Mouse (Mus musculus) T-helper 1 cell (primary cell): ENCODE data around the gene Gpr37l1.

Source experiments
- in situ Hi-C: fragments of 300-600 bp; cut with MboI, MseI; formaldehyde crosslinking; loops from one replicate; pipeline ENCODE4 v1.15.1; 2025; ENCODE audit warnings: high pct_unique_total_duplicates

The Gpr37l1 gene

DNA sequence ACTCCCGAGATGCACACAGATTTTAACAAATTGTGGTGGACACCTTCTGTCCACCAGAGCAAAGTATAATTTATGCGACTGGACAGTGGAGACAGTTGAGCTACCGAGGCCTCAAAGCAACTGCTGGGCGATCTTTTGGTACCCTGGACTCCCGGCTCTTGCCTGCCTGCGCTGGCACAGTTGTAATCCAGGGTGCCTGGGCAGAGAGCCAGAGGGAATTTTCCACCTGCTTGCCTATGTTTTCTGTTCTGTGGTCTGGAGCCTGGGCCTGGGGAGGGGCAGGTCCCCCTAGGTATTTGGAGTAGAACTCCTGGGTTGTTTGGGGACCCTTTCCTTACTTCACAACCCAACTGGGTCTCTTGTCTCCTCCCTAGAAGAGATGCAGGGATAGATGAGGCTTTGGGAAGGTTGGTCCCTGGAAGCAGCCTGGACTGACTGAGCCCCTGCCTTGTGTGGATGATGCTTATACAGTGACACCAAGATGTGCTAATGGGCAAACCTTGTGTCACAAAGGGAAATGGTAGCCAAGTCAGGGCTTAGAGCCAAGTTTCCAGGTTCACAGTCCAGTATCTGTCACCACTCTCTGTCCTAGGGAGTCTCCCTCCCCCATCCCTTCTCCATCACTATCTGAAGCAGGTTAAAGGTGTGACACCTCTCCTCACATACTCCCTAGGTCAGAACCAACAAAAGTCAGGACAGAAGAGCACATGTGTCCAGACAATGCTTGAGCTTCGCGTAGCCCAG, 14.6 kb upstream of the Gpr37l1 start:
- in situ Hi-C loops, result no loop called here

DNA sequence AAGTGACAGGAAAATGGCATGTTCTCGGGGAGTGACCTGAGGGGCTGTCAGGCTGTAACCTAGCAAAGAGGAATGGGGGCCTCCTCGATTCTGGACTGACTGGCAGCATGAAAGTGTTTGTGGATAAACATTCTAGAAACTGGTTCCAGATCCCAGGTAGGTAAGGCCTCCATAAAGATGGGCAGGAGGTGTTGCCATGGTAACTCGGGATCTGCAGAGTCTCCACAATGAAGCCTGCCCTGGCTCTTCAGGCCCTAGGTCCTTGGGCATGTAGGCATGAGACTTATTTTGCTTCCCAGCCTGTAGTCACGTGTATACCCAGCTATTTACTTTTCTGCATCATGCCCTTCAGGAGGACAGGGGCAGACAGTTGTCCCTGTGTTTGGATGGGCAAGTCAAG, 13.8 kb upstream of the Gpr37l1 start:
- in situ Hi-C loops, result no loop called here

- in situ Hi-C loops, result no loop called here
Measured at GRCm38 (mm10) chr1:135180830-135181229, 13.3 kb upstream of the Gpr37l1 start.

- in situ Hi-C loops, result no loop called here
Measured at GRCm38 (mm10) chr1:135178863-135179262, 11.4 kb upstream of the Gpr37l1 start.

DNA sequence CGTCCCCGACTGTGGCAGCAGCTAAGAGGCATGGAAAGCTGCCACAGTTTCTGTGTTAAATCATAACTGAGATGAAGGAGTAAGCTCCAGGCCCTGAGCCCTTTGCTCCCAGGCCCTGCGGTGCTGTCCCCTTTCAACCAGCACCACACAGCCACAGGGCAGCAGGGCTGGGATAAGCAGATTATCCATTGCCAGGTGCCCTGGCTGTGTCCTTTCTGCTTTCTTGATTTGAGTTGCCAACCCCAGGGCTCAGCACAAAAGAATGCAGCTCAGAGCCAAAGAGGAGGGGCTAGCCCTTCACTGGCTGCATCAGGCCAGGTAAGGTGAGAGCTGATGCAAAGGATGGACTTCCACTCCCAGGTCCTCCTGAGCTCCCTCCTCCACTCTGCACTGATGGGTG, 10.2 kb upstream of the Gpr37l1 start:
- in situ Hi-C loops, result no loop called here

DNA sequence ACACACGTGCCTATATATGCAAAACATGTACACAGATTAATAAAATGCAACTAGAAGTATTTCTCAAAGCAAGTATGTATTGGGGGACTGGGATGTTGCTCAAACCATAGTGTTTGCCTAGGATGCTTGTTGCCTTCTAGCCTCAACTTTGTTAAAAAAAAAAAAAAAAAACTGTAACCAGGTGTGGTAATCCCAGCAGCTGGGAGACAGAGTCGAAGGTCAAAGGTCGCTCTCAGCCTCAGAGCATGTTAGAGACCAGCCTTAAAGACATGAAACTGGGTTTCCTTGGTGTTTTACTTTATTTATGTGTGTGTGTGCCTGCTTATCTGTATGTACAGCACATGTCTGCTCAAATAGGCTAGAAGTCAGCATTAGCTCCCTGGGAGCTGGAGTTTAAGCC, 7.7 kb upstream of the Gpr37l1 start:
- in situ Hi-C loops, result no loop called here

DNA sequence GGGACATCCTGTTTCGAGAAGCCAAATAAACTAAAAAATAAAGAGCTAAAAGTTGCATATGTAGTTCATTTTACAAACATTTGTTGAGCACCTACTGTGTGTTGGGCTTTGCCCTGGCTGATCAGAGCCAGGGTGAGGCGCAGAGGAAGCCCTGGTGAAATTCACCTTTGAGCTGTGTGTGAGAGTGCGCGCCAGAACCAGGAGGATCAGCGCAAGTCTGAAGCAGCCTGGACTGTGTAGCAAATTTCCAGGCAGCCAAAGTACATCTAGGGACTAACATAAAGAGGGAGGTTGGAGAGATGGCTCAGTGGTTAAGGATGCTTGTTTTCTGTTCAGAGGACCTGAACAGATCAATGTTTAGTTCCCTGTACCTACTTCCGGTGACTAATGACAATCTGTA, 5.8 kb upstream of the Gpr37l1 start:
- in situ Hi-C loops, result no loop called here

DNA sequence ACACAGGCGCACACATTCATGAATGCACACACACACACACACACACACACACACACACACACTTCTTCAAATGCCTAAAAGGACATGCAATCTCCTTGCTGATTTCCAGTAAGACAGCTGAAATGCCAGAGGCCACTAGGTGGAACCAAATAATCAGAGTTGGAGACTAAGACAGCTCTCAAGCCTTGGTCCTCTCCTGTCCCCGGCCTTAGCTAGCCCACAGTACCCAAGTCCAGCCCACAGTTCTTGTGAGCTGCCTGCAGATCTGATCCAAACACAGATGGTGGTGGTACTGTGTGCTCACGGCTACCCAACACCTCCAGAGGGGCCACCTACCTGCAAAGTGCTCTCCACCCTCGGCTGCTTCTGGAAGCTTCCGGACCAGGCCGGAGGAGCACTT, 4.5 kb upstream of the Gpr37l1 start:
- in situ Hi-C loops, result no loop called here

DNA sequence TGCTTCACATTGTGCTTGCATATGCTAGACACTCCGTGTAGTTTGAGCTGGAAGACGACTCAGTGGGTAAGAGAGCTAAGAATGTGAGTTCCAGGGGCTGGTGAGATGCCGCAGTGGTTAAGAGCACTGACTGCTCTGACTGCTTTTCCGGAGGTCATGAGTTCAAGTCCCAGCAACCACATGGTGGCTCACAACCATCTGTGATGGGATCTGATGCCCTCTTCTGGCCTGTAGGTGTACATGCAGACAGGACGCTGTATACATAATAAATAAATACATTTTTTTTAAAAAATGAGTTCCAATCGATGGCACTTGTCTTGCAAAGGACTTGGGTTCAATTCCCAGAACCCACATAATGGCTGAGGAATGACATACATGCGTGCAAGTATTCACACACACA, 3.7 kb upstream of the Gpr37l1 start:
- in situ Hi-C loops, result no loop called here

GRCm38 (mm10) chr1:135170299-135170698, 2.8 kb upstream of the Gpr37l1 start:
- in situ Hi-C loops, result no loop called here

- in situ Hi-C loops, result no loop called here
Measured at GRCm38 (mm10) chr1:135169556-135170224, 2.2 kb upstream of the Gpr37l1 start.

DNA sequence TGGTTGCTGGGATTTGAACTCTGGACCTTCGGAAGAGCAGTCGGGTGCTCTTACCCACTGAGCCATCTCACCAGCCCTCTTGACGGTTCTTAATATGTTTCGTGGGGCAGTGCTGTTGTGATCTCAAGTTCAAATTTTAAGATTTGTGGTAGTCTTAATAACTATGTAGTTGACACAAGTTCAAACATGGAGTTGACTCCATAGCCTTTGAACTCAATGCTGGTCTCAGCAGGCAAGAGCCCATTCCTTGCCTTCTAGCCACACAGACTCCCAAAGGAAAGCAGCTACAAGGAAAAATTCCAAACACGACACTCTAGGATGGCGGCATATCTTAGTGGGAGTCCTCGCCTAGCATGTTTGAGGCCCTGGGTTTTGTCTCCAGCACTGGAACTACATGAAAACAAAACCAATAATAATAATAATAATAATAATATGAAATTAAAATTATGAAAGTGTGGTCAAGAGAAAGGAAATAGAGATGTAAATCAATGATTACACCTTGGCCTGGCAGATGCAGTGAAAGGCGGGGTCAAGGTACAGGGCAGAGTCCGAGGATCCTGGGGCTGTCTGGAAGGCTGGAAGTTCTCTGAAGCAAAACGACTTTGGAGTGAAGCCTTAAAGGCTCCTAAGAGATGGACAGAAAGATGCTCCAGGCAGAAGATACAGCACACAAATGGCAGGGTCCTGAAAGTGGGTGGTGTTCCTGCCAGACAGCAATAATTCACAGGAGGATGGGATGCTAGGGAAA, 1.1 kb upstream of the Gpr37l1 start:
- in situ Hi-C loops, result no loop called here

DNA sequence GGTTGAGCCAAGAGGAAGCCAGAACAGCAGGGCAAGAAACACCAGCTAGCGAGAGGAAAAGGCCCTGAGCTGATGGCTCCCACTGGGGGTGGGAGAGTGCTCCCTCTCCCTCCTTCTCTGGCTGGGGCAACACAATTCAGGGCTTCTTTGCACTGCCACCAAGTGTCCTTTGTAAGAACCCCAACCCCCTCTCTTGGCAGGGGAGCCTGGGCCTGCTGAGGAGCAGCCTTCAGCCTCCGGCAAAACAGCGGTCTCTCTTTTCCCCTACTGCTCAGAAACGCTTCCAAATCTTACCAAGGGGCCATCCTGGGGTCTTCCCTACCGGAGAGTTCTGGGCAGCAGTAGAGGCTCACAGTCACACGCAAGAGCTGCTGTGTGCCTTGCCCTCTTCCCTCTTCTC, 4.8 kb downstream of the Gpr37l1 start:
- in situ Hi-C loops, result no loop called here

GRCm38 (mm10) chr1:135160411-135161050, 7.0 kb downstream of the Gpr37l1 start:
- in situ Hi-C loops, result no loop called here

DNA sequence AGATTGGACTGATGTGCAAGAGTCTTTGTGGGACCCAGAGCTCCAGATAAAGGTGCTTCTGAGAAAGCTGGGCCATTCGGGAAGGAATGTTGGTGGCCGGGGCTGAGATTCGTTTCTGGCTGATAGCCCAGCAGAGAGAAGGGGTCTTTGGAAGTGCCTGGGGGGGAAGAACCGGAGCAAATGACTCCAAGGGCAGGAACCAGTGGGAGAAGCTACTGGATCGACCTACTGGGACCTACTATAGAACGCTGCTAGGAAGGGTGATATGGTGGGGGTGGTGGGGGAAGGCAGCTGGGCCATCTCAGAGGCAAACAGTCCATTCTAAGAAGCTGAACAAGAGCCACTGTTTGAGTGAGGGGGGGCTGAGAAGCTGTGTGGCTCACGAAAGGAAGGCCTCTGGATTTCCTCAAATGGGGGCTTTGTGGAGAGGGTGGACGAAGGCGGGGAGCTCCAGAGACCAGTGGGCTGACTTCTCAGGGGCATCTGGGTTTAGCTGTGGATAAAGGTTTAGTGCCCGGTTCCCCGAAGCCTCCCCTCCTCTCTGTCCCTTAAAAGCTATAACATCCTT, 7.8 kb downstream of the Gpr37l1 start:
- in situ Hi-C loops, result loop anchor here (10.0 kb wide), 1 partner anchor 205 kb away; no protein-coding TSS in a partner anchor

GRCm38 (mm10) chr1:135159074-135159473, 8.4 kb downstream of the Gpr37l1 start:
- in situ Hi-C loops, result loop anchor here (10.0 kb wide), 1 partner anchor 206 kb away; no protein-coding TSS in a partner anchor

DNA sequence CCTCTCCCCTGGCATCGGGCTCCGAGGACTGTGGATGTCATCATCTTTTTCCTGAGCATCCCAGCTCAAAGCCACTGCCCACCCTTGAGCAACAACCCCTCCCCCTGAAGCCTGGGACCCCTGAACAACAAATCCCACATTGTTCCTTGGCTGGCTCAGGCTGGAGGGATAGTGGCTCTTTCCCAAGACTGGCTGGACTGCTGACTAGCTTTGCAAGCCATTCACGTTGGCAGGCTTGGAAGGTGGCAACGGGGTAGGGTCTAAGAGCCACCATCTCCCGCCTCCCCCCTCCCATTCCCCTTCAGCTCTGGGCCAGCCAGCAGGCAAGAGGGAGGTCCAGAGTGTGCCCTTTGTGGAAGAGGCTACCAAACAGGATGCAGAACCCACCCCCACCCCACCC, 8.8 kb downstream of the Gpr37l1 start:
- in situ Hi-C loops, result loop anchor here (10.0 kb wide), 1 partner anchor 206 kb away; no protein-coding TSS in a partner anchor

DNA sequence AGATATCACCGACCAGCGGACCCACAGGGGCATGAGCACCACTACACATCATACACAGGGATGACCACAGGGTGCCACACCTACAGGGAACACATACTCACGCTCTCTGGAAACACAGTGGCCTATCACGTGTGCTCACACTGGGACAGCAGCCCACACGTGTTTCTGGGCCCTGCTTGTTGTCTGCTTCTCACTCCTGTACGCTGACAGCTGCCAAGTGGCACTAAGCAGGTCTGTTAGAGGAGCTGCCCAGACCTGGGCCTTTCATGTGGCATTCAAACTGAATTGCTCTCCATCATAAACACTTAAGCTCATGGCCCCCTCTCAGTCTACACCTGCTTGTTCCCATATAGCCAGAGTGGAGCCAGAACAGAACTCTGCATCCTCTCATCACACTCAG, 11.2 kb downstream of the Gpr37l1 start:
- in situ Hi-C loops, result loop anchor here (10.0 kb wide), 1 partner anchor 209 kb away; no protein-coding TSS in a partner anchor

- in situ Hi-C loops, result loop anchor here (10.0 kb wide), 1 partner anchor 210 kb away; no protein-coding TSS in a partner anchor
Measured at GRCm38 (mm10) chr1:135154411-135154959, 13.0 kb downstream of the Gpr37l1 start.

- in situ Hi-C loops, result loop anchor here (10.0 kb wide), 1 partner anchor 211 kb away; no protein-coding TSS in a partner anchor
Measured at GRCm38 (mm10) chr1:135154011-135154410, 13.5 kb downstream of the Gpr37l1 start.

DNA sequence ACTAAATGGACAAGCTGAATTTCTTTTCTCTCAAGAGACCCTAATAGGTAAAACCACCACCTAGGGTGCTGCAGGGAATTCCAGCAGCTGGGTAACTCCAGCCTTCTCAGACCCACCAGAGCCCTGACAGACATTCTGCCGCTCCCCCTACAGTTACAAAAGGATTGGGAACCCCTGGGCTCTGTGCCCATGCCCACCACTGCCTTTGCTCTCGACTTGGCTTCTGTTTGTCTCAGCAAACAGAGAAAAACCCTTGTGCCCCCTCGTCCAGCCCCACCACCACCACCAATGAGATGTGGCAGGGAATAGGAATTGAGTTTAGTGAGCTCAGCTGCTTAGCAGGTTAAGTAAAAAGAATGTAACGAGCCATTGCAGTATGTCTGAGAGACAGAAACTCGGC, 18.5 kb downstream of the Gpr37l1 start:
- in situ Hi-C loops, result no loop called here
